Mouse (Mus musculus) kidney, postnatal 36 days (tissue): ENCODE measurements at regions not wholly inside any gene's neighbourhood (a gene's known extent, or its start where the extent isn't known, plus 50 kb on each side); places are given as distances from the start of the nearest gene placed in this dataset.
"Not testable (repeated sequence)": the region's sequence is repeated elsewhere in the genome, so short reads cannot be mapped to it uniquely, and the experiment has no call there.

Experiments used
- DNase-seq, 2 experiments: peaks; one replicate each; pipeline ENCODE4 v3.0.0; 2021 to 2022; ENCODE audit warnings: mixed read lengths in 2 of 2

- not testable (repeated sequence) for DNase-seq
Observed at GRCm38 (mm10) chr13:68298862-68299261, 283.1 kb downstream of the Mtrr start.

GRCm38 (mm10) chr13:68258285-68258684 lies 323.7 kb downstream of the Mtrr start:
- peak in 1 of 2 experiments; percentile 5 for DNase-seq
